Mouse (Mus musculus): Measurements from ENCODE around the gene Kpna4. TPM values are rescaled to one million over a fixed set of nuclear protein-coding genes. Genes with fewer than 3 reads are reported as not detected.

Kpna4 gene
- polyA plus RNA-seq, 1 experiment from 2014 or later: 36.8 TPM

GRCm38 (mm10) chr3:69054760-69055432 lies 72.0 kb downstream of the Kpna4 start:
- no peak overlapping the region for H3K9ac ChIP-seq (replicated peaks; ENCODE audit: low read depth, low read length)
- no peaks in the 10 kb centered on the region for H3K36me3 ChIP-seq (ENCODE audit: control insufficient read depth, insufficient read depth)
- no peaks in the 10 kb centered on the region for H3K9me3 ChIP-seq (ENCODE audit: control insufficient read depth, low read length)
- no peak overlapping the region for H3K27ac ChIP-seq (ENCODE audit: low read length)
- 90% methylated on average over 7 of the region's 7 CpGs for WGBS
- no peak overlapping the region for H3K4me2 ChIP-seq (ENCODE audit: low read length)
- no peak overlapping the region for H3K4me3 ChIP-seq (replicated peaks; ENCODE audit: low read length)
- no peak for ATAC-seq
- no peaks in the 10 kb centered on the region for H3K27me3 ChIP-seq (replicated peaks; ENCODE audit: control insufficient read depth, insufficient read depth, low read length)
- H3K4me1 ChIP-seq (replicated peaks; ENCODE audit: control insufficient read depth, insufficient read depth, low read length): no peaks in the 10 kb centered on the region

- H3K4me1 ChIP-seq (replicated peaks; ENCODE audit: control insufficient read depth, insufficient read depth, low read length): no peaks in the 10 kb centered on the region
- WGBS: 94% methylated on average over 11 of the region's 11 CpGs
- no peak overlapping the region for H3K4me2 ChIP-seq (ENCODE audit: low read length)
- H3K9ac ChIP-seq (replicated peaks; ENCODE audit: low read depth, low read length): no peak overlapping the region
- no peak overlapping the region for H3K27ac ChIP-seq (ENCODE audit: low read length)
- no peaks in the 10 kb centered on the region for H3K27me3 ChIP-seq (replicated peaks; ENCODE audit: control insufficient read depth, insufficient read depth, low read length)
- H3K36me3 ChIP-seq (ENCODE audit: control insufficient read depth, insufficient read depth): no peaks in the 10 kb centered on the region
- no peak for ATAC-seq
- H3K9me3 ChIP-seq (ENCODE audit: control insufficient read depth, low read length): no peaks in the 10 kb centered on the region
- H3K4me3 ChIP-seq (replicated peaks; ENCODE audit: low read length): no peak overlapping the region
These were observed 75.0 kb downstream of the Kpna4 start for GRCm38 (mm10) chr3:69051894-69052293.

- no peak for ATAC-seq
- no peak overlapping the region for H3K4me3 ChIP-seq (replicated peaks; ENCODE audit: low read length)
- no peaks in the 10 kb centered on the region for H3K27me3 ChIP-seq (replicated peaks; ENCODE audit: control insufficient read depth, insufficient read depth, low read length)
- H3K27ac ChIP-seq (ENCODE audit: low read length): no peak overlapping the region
- no peaks in the 10 kb centered on the region for H3K9me3 ChIP-seq (ENCODE audit: control insufficient read depth, low read length)
- H3K4me1 ChIP-seq (replicated peaks; ENCODE audit: control insufficient read depth, insufficient read depth, low read length): peaks cover 4% of the 10 kb centered on the region; the same call in 1 of the 2 replicates
- H3K4me2 ChIP-seq (ENCODE audit: low read length): no peak overlapping the region
- no peak overlapping the region for H3K9ac ChIP-seq (replicated peaks; ENCODE audit: low read depth, low read length)
- WGBS: 67% methylated on average over 6 of the region's 6 CpGs
- no peaks in the 10 kb centered on the region for H3K36me3 ChIP-seq (ENCODE audit: control insufficient read depth, insufficient read depth)
These were observed 77.9 kb downstream of the Kpna4 start for GRCm38 (mm10) chr3:69049011-69049410.

GRCm38 (mm10) chr3:69047684-69048083 lies 79.2 kb downstream of the Kpna4 start:
- no peaks in the 10 kb centered on the region for H3K9me3 ChIP-seq (ENCODE audit: control insufficient read depth, low read length)
- no peak overlapping the region for H3K27ac ChIP-seq (ENCODE audit: low read length)
- 83% methylated on average over 4 of the region's 4 CpGs for WGBS
- no peaks in the 10 kb centered on the region for H3K27me3 ChIP-seq (replicated peaks; ENCODE audit: control insufficient read depth, insufficient read depth, low read length)
- no peak overlapping the region for H3K9ac ChIP-seq (replicated peaks; ENCODE audit: low read depth, low read length)
- H3K4me2 ChIP-seq (ENCODE audit: low read length): no peak overlapping the region
- no peaks in the 10 kb centered on the region for H3K36me3 ChIP-seq (ENCODE audit: control insufficient read depth, insufficient read depth)
- peaks cover 8% of the 10 kb centered on the region; the same call in 1 of the 2 replicates for H3K4me1 ChIP-seq (replicated peaks; ENCODE audit: control insufficient read depth, insufficient read depth, low read length)
- no peak for ATAC-seq
- no peak overlapping the region for H3K4me3 ChIP-seq (replicated peaks; ENCODE audit: low read length)

- Histone ChIP-seq H3K27ac (ENCODE audit: low read length) (no peak overlapping the region), H3K9ac (replicated peaks; ENCODE audit: low read depth, low read length) (no peak overlapping the region), H3K4me2 (ENCODE audit: low read length) (no peak overlapping the region), H3K27me3 (replicated peaks; ENCODE audit: control insufficient read depth, insufficient read depth, low read length) (no peaks in the 10 kb centered on the region), H3K9me3 (ENCODE audit: control insufficient read depth, low read length) (no peaks in the 10 kb centered on the region), H3K36me3 (ENCODE audit: control insufficient read depth, insufficient read depth) (no peaks in the 10 kb centered on the region), H3K4me1 (replicated peaks; ENCODE audit: control insufficient read depth, insufficient read depth, low read length) (peaks cover 11% of the 10 kb centered on the region; the same call in 1 of the 2 replicates), H3K4me3 (replicated peaks; ENCODE audit: low read length) (no peak overlapping the region)
- whole genome bisulfite sequencing: 78% methylated on average over 4 of the region's 4 CpGs
- no peak for ATAC-seq
These were observed 80.4 kb downstream of the Kpna4 start for GRCm38 (mm10) chr3:69046509-69046908.

- no peak overlapping the region for H3K27ac ChIP-seq (ENCODE audit: low read length)
- WGBS: 23% methylated on average over 13 of the region's 13 CpGs
These were observed 81.2 kb downstream of the Kpna4 start for GRCm38 (mm10) chr3:69045750-69046149.

GRCm38 (mm10) chr3:69045400-69045703 lies 81.6 kb downstream of the Kpna4 start:
- no peaks in the 10 kb centered on the region for H3K36me3 ChIP-seq (ENCODE audit: control insufficient read depth, insufficient read depth)
- WGBS: 7% methylated on average over 9 of the region's 9 CpGs
- ATAC-seq: peak; percentile 4; the same call in 1 of the 2 replicates
- peaks cover 19% of the 10 kb centered on the region for H3K4me1 ChIP-seq (replicated peaks; ENCODE audit: control insufficient read depth, insufficient read depth, low read length)
- peak overlapping the region; percentile 96 for H3K4me3 ChIP-seq (replicated peaks; ENCODE audit: low read length)
- H3K27me3 ChIP-seq (replicated peaks; ENCODE audit: control insufficient read depth, insufficient read depth, low read length): no peaks in the 10 kb centered on the region
- H3K27ac ChIP-seq (ENCODE audit: low read length): peak overlapping the region; percentile 91; the same call in 1 of the 2 replicates
- H3K9me3 ChIP-seq (ENCODE audit: control insufficient read depth, low read length): no peaks in the 10 kb centered on the region
- peak overlapping the region; percentile 93 for H3K9ac ChIP-seq (replicated peaks; ENCODE audit: low read depth, low read length)
- peak overlapping the region; percentile 95 for H3K4me2 ChIP-seq (ENCODE audit: low read length)

More at GRCm38 (mm10) chr3:69045750-69046149, 81.2 kb downstream of the Kpna4 start:
- H3K9ac ChIP-seq (replicated peaks; ENCODE audit: low read depth, low read length): no peak overlapping the region; the same call in 1 of the 2 replicates
- H3K4me1 ChIP-seq (replicated peaks; ENCODE audit: control insufficient read depth, insufficient read depth, low read length): peaks cover 16% of the 10 kb centered on the region
- H3K4me2 ChIP-seq (ENCODE audit: low read length): peak overlapping the region; percentile 95
- H3K9me3 ChIP-seq (ENCODE audit: control insufficient read depth, low read length): no peaks in the 10 kb centered on the region
- no peaks in the 10 kb centered on the region for H3K27me3 ChIP-seq (replicated peaks; ENCODE audit: control insufficient read depth, insufficient read depth, low read length)
- H3K36me3 ChIP-seq (ENCODE audit: control insufficient read depth, insufficient read depth): no peaks in the 10 kb centered on the region
- peak overlapping the region; percentile 96 for H3K4me3 ChIP-seq (replicated peaks; ENCODE audit: low read length)
- ATAC-seq: no peak

- Histone ChIP-seq H3K4me2 (ENCODE audit: low read length) (peak within 1 kb of the TSS; percentile 95), H3K27ac (ENCODE audit: low read length) (peak within 1 kb of the TSS; percentile 91), H3K9me3 (ENCODE audit: control insufficient read depth, low read length) (no peaks in the 10 kb centered on the region), H3K36me3 (ENCODE audit: control insufficient read depth, insufficient read depth) (no peaks in the 10 kb centered on the region), H3K4me3 (replicated peaks; ENCODE audit: low read length) (peak within 1 kb of the TSS; percentile 96), H3K4me1 (replicated peaks; ENCODE audit: control insufficient read depth, insufficient read depth, low read length) (peaks cover 22% of the 10 kb centered on the region), H3K9ac (replicated peaks; ENCODE audit: low read depth, low read length) (peak within 1 kb of the TSS; percentile 93), H3K27me3 (replicated peaks; ENCODE audit: control insufficient read depth, insufficient read depth, low read length) (no peaks in the 10 kb centered on the region)
- ATAC-seq: peak; percentile 97
- WGBS: under 1% methylated on average over 76 of the region's 80 CpGs
These were observed 82.1 kb downstream of the Kpna4 start, which contains the start of gene Trim59 for GRCm38 (mm10) chr3:69044645-69045399. Trim59 (minus strand) TSS chr3:69044755.

GRCm38 (mm10) chr3:69044167-69044591 lies 82.7 kb downstream of the Kpna4 start:
- peak overlapping the region; percentile 96 for H3K4me3 ChIP-seq (replicated peaks; ENCODE audit: low read length)
- WGBS: under 1% methylated on average over 26 of the region's 42 CpGs
- no peaks in the 10 kb centered on the region for H3K36me3 ChIP-seq (ENCODE audit: control insufficient read depth, insufficient read depth)
- H3K27me3 ChIP-seq (replicated peaks; ENCODE audit: control insufficient read depth, insufficient read depth, low read length): no peaks in the 10 kb centered on the region
- ATAC-seq: peak; percentile 75
- H3K4me1 ChIP-seq (replicated peaks; ENCODE audit: control insufficient read depth, insufficient read depth, low read length): peaks cover 22% of the 10 kb centered on the region
- H3K4me2 ChIP-seq (ENCODE audit: low read length): peak overlapping the region; percentile 46
- peak overlapping the region; percentile 93 for H3K9ac ChIP-seq (replicated peaks; ENCODE audit: low read depth, low read length)
- peak overlapping the region; percentile 91 for H3K27ac ChIP-seq (ENCODE audit: low read length)
- H3K9me3 ChIP-seq (ENCODE audit: control insufficient read depth, low read length): no peaks in the 10 kb centered on the region
